In genomic region chr17:30177435-30177834, GRCm38 (mm10) we compare ENCODE assay signal across 10 mouse cellular contexts.
DNase-seq lines count a peak whose midpoint lies in the region; ATAC-seq lines count a peak whose summit lies in the region.
"Had no signal": no experiment of that assay in that cellular context is flagged by ENCODE, and none has a peak within 500 bp of the region (broad histone marks: within the 10 kb centered on the region; RNA-seq: fewer than 3 reads in every experiment).

No protein-coding gene starts in this region.

- no peak overlapping the region for H3K4me3 ChIP-seq in kidney, embryonic 14.5 days (ENCODE audit: low read length)
- no peak overlapping the region for H3K4me3 ChIP-seq in intestine, embryonic 15.5 days (replicated peaks)
- H3K4me3 ChIP-seq in limb, embryonic 10.5 days = no peak overlapping the region
- H3K4me3 ChIP-seq: limb, embryonic 13.5 days had no signal

- H3K27me3 ChIP-seq in kidney, embryonic 14.5 days (ENCODE audit: control insufficient read depth, insufficient read depth, low read length) = no peaks in the 10 kb centered on the region
- H3K27me3 ChIP-seq in intestine, embryonic 15.5 days (replicated peaks) = no peaks in the 10 kb centered on the region
- H3K27me3 ChIP-seq in limb, embryonic 10.5 days (ENCODE audit: low read depth, poor library complexity, severe bottlenecking) = no peaks in the 10 kb centered on the region
- H3K27me3 ChIP-seq: limb, embryonic 13.5 days had no signal

- 95% methylated on average over 4 of the region's 4 CpGs for WGBS in kidney, embryonic 14.5 days
- WGBS in intestine, embryonic 15.5 days = 85% methylated on average over 4 of the region's 4 CpGs
- WGBS in limb, embryonic 10.5 days = 96% methylated on average over 4 of the region's 4 CpGs

- no peaks in the 10 kb centered on the region for H3K4me1 ChIP-seq in kidney, embryonic 14.5 days (ENCODE audit: control insufficient read depth, insufficient read depth, low read length)
- no peaks in the 10 kb centered on the region for H3K4me1 ChIP-seq in intestine, embryonic 15.5 days (replicated peaks)
- H3K4me1 ChIP-seq in limb, embryonic 10.5 days = no peaks in the 10 kb centered on the region
- H3K4me1 ChIP-seq: limb, embryonic 13.5 days had no signal

- H3K36me3 ChIP-seq in kidney, embryonic 14.5 days (ENCODE audit: control insufficient read depth, insufficient read depth, low read length) = no peaks in the 10 kb centered on the region
- peaks cover 3% of the 10 kb centered on the region; the same call in 1 of the 2 replicates for H3K36me3 ChIP-seq in intestine, embryonic 15.5 days
- peaks cover 14% of the 10 kb centered on the region for H3K36me3 ChIP-seq in limb, embryonic 10.5 days

- peak; percentile 81 for DNase-seq in kidney, adult 18-20 months
- peak; percentile 25 for DNase-seq in NIH3T3 (ENCODE audit: low read depth)
- peak; percentile 72 for DNase-seq in adrenal gland, postnatal 25 days
- DNase-seq in cerebellum, postnatal 25 days = peak; percentile 93 to 95
- no peak for DNase-seq in limb, embryonic 10.5 days (ENCODE audit: low spot score)
- no peak for DNase-seq in right cerebral cortex, postnatal 36 days (ENCODE audit: low spot score in 2 of 2)
- DNase-seq: gastrocnemius, postnatal 36 days had no signal

- no peak overlapping the region for H3K27ac ChIP-seq in kidney, embryonic 14.5 days (ENCODE audit: low read depth, low read length)
- no peak overlapping the region for H3K27ac ChIP-seq in intestine, embryonic 15.5 days
- H3K27ac ChIP-seq in limb, embryonic 10.5 days = no peak overlapping the region
- H3K27ac ChIP-seq: limb, embryonic 13.5 days had no signal

- no peak overlapping the region for H3K9ac ChIP-seq in kidney, embryonic 14.5 days (ENCODE audit: low read depth, low read length)
- H3K9ac ChIP-seq in intestine, embryonic 15.5 days = no peak overlapping the region
- H3K9ac ChIP-seq: limb, embryonic 13.5 days had no signal

- ATAC-seq in kidney, embryonic 14.5 days (ENCODE audit: low FRiP score, low TSS enrichment) = no peak
- no peak for ATAC-seq in intestine, embryonic 15.5 days

- H3K9me3 ChIP-seq in kidney, embryonic 14.5 days (ENCODE audit: control insufficient read depth, low read length) = no peaks in the 10 kb centered on the region
- no peaks in the 10 kb centered on the region for H3K9me3 ChIP-seq in intestine, embryonic 15.5 days
- H3K9me3 ChIP-seq in limb, embryonic 10.5 days (replicated peaks) = no peaks in the 10 kb centered on the region
- H3K9me3 ChIP-seq: limb, embryonic 13.5 days had no signal

- no peak overlapping the region for H3K4me2 ChIP-seq in kidney, embryonic 14.5 days (replicated peaks; ENCODE audit: low read depth, low read length)
- H3K4me2 ChIP-seq in intestine, embryonic 15.5 days (replicated peaks) = no peak overlapping the region
- H3K4me2 ChIP-seq: limb, embryonic 13.5 days had no signal

Comparison
In these comparisons a context has a peak if more than half of its experiments do, and no peak if none do; other contexts are left out.
1. DNase-seq: peak in kidney, adult 18-20 months (single experiment), NIH3T3 (single experiment), adrenal gland, postnatal 25 days (single experiment) and cerebellum, postnatal 25 days (2 of 2); none in limb, embryonic 10.5 days (single experiment) and right cerebral cortex, postnatal 36 days (0 of 2).